Mouse (Mus musculus): ENCODE results near the gene Tmem88. TPM values are rescaled to one million over a fixed set of nuclear protein-coding genes. Genes with fewer than 3 reads are reported as not detected.
A peak's percentile ranks its signal among the peaks of the same experiment; 100 is the strongest.

The Tmem88 gene
- total RNA-seq (2021), result 1 to 10 TPM; 2.9 to 3.8 TPM
- long read RNA-seq, experiment 1, partial matches to known transcripts, result 0 of 2 reads
- long read RNA-seq, experiment 1, other reads (novel, unspliced or antisense), result 0 of 2 reads
- long read RNA-seq, experiment 2, partial matches to known transcripts, result 0 of 2 reads
- long read RNA-seq, experiment 2, other reads (novel, unspliced or antisense), result 0 of 2 reads

- intact Hi-C loops (cut with DNase I), result no loop called here
- TF ChIP-seq CTCF (IDR thresholded peaks at IDR 0.05), result no peak
- peak within 1 kb of the TSS; percentile 98 for H3K27ac ChIP-seq
- DNase-seq (ENCODE audit: extremely low spot score in 1 of 2, low spot score in 2 of 2), result no peak
- peak within 1 kb of the TSS; percentile 69 for H3K4me3 ChIP-seq
Observed at GRCm38 (mm10) chr11:69398059-69398458, at the start of gene Tmem88. Gene Tmem88, minus strand, starts transcription at chr11:69398234.

DNA sequence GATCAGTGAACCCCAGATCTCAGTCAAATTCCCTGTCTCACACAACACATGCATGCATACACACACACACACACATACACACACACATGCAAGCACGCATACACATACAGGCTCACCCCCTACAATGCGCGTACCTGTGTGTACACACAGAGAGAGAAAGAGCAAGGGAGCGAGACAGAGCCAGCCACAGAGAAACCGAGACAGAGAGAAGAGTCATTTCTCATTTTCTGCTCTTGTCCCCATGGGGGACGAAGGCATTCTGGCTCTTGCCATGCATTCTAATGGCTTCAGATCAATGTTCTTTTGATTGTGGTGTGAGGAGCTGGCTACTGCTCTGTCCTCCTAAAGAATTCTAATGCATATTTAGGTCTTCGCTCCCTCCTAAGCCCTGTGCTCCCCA, 49.3 kb upstream of the Tmem88 start:
- H3K27ac ChIP-seq, result no peak overlapping the region
- no peak for TF ChIP-seq CTCF (IDR thresholded peaks at IDR 0.05)
- intact Hi-C loops (cut with DNase I), result no loop called here
- DNase-seq (ENCODE audit: extremely low spot score in 1 of 2, low spot score in 2 of 2), result no peak
- H3K4me3 ChIP-seq, result no peak overlapping the region

DNA sequence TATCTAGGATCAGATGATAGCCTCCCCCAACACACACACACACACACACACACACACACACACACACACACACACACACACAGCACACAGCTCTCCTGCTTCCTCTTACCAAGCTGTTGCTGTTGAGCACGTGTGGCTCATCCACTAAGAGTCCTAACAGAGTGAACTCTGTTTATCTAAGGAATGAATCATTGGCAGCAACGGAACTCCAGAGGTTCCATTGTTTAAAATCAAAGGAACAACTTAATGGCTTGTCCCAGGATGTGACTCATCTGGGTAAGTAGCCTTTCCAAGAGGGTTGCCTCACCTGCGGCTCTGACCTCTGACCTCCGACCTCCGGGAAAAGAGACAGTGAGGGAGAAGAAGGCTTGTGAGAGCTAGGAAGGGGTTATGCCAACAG, 45.3 kb upstream of the Tmem88 start:
- TF ChIP-seq CTCF (IDR thresholded peaks at IDR 0.05), result no peak
- H3K4me3 ChIP-seq, result no peak overlapping the region
- H3K27ac ChIP-seq, result no peak overlapping the region
- no peak for DNase-seq (ENCODE audit: extremely low spot score in 1 of 2, low spot score in 2 of 2)
- intact Hi-C loops (cut with DNase I), result no loop called here

- Histone ChIP-seq H3K27ac (no peak overlapping the region), H3K4me3 (no peak overlapping the region)
- intact Hi-C loops (cut with DNase I), result loop anchor here (5.0 kb wide), 1 partner anchor 65 kb away; no protein-coding TSS in a partner anchor
- no peak for TF ChIP-seq CTCF (IDR thresholded peaks at IDR 0.05)
- no peak for DNase-seq (ENCODE audit: extremely low spot score in 1 of 2, low spot score in 2 of 2)
Observed at GRCm38 (mm10) chr11:69437291-69437690, 39.3 kb upstream of the Tmem88 start.

- DNase-seq (ENCODE audit: extremely low spot score in 1 of 2, low spot score in 2 of 2), result no peak
- Histone ChIP-seq H3K27ac (no peak overlapping the region), H3K4me3 (no peak overlapping the region)
- no peak for TF ChIP-seq CTCF (IDR thresholded peaks at IDR 0.05)
- intact Hi-C loops (cut with DNase I), result loop anchor here (2.0 kb wide), 1 partner anchor 82 kb away; no protein-coding TSS in a partner anchor
Observed at GRCm38 (mm10) chr11:69433189-69433588, 35.2 kb upstream of the Tmem88 start.

DNA sequence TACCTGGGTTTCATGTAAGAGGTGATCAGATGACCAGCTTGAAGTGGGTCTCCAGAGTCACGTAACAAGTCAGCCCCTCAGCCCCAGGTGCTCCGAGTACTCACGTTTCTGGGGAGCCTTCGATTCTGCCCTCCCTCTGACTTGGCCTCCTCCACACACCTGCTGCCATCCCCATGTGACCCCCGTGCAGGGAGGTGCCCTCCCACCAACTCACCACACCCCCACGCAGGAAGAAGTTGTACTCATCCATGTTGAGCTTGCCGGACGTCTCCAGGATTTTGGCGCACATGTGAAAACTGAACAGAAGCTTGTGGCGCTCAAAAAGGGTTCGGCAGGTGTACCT, 34.6 kb upstream of the Tmem88 start:
- intact Hi-C loops (cut with DNase I), result loop anchor here (1.0 to 2.0 kb wide), 2 partner anchors 31 to 82 kb away; no protein-coding TSS in a partner anchor
- no peak for DNase-seq (ENCODE audit: extremely low spot score in 1 of 2, low spot score in 2 of 2)
- no peak overlapping the region for H3K4me3 ChIP-seq
- no peak overlapping the region for H3K27ac ChIP-seq
- no peak for TF ChIP-seq CTCF (IDR thresholded peaks at IDR 0.05)

- Histone ChIP-seq H3K27ac (no peak overlapping the region), H3K4me3 (no peak overlapping the region)
- intact Hi-C loops (cut with DNase I), result loop anchor here (1.0 to 2.0 kb wide), 2 partner anchors 31 to 83 kb away; no protein-coding TSS in a partner anchor
- TF ChIP-seq CTCF (IDR thresholded peaks at IDR 0.05), result peak; percentile 69
- DNase-seq (ENCODE audit: extremely low spot score in 1 of 2, low spot score in 2 of 2), result peak; percentile 56 to 70
Observed at GRCm38 (mm10) chr11:69431829-69432639, 34.0 kb upstream of the Tmem88 start.

DNA sequence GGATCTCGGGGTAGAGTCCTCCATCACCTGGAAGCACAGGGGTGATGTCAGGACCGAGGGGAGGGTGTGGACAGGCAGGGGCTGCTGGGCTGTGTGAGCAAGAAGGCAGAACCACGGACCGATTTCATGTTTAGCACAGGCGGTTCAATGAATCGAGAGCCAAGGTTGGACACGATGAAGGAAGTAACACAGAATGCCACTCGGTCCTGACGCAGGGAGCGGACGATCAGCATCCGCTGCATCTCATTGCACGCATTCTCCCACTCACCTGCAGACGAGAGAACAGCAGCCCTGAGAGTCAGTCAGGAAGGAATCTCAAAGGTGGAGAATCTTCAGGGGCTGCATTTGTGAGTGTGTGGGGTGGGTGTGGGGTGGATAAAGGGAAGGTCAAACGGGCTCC, 32.6 kb upstream of the Tmem88 start:
- no peak overlapping the region for H3K27ac ChIP-seq
- intact Hi-C loops (cut with DNase I), result no loop called here
- H3K4me3 ChIP-seq, result no peak overlapping the region
- DNase-seq (ENCODE audit: extremely low spot score in 1 of 2, low spot score in 2 of 2), result no peak
- no peak for TF ChIP-seq CTCF (IDR thresholded peaks at IDR 0.05)

- intact Hi-C loops (cut with DNase I), result no loop called here
- TF ChIP-seq CTCF (IDR thresholded peaks at IDR 0.05), result no peak
- no peak for DNase-seq (ENCODE audit: extremely low spot score in 1 of 2, low spot score in 2 of 2)
- no peak overlapping the region for H3K4me3 ChIP-seq
- no peak overlapping the region for H3K27ac ChIP-seq
Observed at GRCm38 (mm10) chr11:69429313-69429712, 31.3 kb upstream of the Tmem88 start.

GRCm38 (mm10) chr11:69428751-69429150, 30.7 kb upstream of the Tmem88 start:
- intact Hi-C loops (cut with DNase I), result no loop called here
- no peak overlapping the region for H3K4me3 ChIP-seq
- no peak overlapping the region for H3K27ac ChIP-seq
- no peak for DNase-seq (ENCODE audit: extremely low spot score in 1 of 2, low spot score in 2 of 2)
- TF ChIP-seq CTCF (IDR thresholded peaks at IDR 0.05), result no peak

DNA sequence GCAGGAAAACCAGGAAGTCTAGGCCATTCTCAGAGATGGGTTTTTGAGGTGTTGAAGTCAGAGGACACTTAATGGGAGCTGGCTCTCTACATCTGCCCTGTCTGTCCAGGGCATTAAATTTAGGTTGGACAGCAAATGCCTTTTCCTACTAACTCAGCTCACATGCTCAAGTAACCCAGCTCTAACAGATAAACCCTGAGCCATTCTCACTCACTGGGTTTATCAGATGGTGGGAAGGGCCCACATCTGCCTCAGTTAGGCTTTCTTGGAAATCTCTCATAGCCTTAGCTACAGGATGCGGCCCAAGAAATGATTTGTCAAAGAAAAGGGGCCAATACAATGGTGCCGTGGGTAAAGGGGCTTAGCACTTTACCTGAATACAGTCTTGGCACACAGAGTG, 28.2 kb upstream of the Tmem88 start:
- no peak for TF ChIP-seq CTCF (IDR thresholded peaks at IDR 0.05)
- DNase-seq (ENCODE audit: extremely low spot score in 1 of 2, low spot score in 2 of 2), result no peak
- intact Hi-C loops (cut with DNase I), result no loop called here
- no peak overlapping the region for H3K27ac ChIP-seq
- no peak overlapping the region for H3K4me3 ChIP-seq

- Histone ChIP-seq H3K4me3 (no peak overlapping the region), H3K27ac (no peak overlapping the region)
- no peak for TF ChIP-seq CTCF (IDR thresholded peaks at IDR 0.05)
- DNase-seq (ENCODE audit: extremely low spot score in 1 of 2, low spot score in 2 of 2), result no peak
- intact Hi-C loops (cut with DNase I), result no loop called here
Observed at GRCm38 (mm10) chr11:69423885-69424284, 25.9 kb upstream of the Tmem88 start.
